Mouse (Mus musculus): ENCODE data around the gene Dcaf8. TPM values are rescaled to one million over a fixed set of nuclear protein-coding genes. Genes with fewer than 3 reads are reported as not detected.

Gene Dcaf8
- total and polyA plus RNA-seq, 3 experiments, result 31.7 to 49.0 (median 45.8) TPM

DNA sequence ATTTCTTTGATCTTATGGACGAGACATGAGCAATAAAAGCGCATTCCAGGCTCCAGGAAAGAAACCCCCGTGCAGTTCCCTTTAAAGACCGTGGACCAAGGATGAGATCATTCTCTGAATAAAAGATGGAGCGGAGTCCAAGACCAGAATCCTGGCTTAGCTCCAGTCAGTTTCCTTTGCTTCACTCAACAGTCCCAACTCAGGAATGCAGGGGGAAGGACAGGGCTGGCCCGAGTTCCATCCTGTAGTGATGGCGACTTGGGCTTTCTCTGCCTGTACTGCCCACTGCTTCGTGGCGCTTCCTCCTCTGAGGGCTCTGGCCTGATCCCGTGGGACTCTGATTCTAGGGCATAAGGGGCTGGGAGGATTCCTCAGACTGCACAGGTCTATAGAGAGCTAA, 72.5 kb downstream of the Dcaf8 start:
- H3K4me1 ChIP-seq (ENCODE audit: control insufficient read depth in 1 of 2, insufficient read depth in 2 of 2, low read length in 2 of 2), result peaks cover 0 to 4% of the 10 kb centered on the region in 2 experiments; a peak in 1 of 4 replicates
- DNase-seq (ENCODE audit: low read depth, low spot score), result no peak
- TF ChIP-seq TCF12 (IDR thresholded peaks at IDR 0.05; ENCODE audit: low read depth, low read length) (no peak), SMC3 (IDR thresholded peaks at IDR 0.05; ENCODE audit: low read depth, low read length) (no peak), MXI1 (IDR thresholded peaks at IDR 0.05; ENCODE audit: low read depth, low read length) (no peak), MAX (IDR thresholded peaks at IDR 0.05; ENCODE audit: low read length) (no peak), USF2 (IDR thresholded peaks at IDR 0.05; ENCODE audit: borderline replicate concordance in 1 of 2, insufficient read depth in 1 of 2, low read depth in 1 of 2, low read length in 2 of 2) (no peak), BHLHE40 (IDR thresholded peaks at IDR 0.05; ENCODE audit: borderline replicate concordance, low read depth, low read length) (no peak), CHD2 (IDR thresholded peaks at IDR 0.05; ENCODE audit: low read length) (no peak), CHD1 (IDR thresholded peaks at IDR 0.05; ENCODE audit: low read depth, low read length) (no peak)

DNA sequence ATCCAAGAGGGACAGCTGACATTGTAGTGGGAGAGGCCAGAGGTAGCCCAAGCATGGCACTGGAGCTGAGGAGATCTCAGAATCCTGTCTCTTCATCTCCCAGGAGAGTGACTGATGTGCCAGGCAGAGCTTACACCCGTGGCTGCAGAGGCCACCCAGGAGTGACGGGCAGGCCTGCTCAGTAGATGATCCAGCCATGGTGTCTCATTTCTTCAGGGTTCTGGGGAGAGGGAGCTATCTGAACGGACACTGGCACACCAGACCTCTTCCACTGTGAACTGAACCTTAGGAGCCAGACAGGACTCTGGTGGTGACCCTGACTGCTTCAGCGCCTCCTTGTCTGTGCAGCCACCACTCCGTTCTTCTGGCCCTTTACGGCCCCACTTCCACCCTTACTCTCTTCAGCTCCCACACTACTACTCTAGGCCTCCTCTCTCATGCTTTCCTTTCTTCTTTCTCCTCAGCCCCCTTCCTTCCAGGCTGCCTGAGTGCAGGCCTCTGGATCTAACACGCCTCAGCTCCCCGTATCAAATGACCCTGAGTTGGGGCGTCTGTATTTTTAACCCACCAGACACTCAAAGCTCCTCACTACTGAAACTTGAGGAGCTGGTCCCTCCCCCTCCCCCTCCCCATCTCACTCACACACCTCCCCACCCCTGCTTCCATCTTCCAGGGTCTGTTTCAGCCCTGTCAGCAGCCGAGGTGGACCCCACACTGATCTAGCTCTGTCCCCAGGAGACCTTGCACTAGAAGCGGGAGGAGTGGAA, 73.6 kb downstream of the Dcaf8 start:
- Histone ChIP-seq H3K9ac (ENCODE audit: control insufficient read depth, low read depth, low read length, poor library complexity, severe bottlenecking) (no peak overlapping the region), H3K4me3 (ENCODE audit: control insufficient read depth in 1 of 2, insufficient read depth in 1 of 2, low read depth in 2 of 2, low read length in 2 of 2) (no peak overlapping the region), H3K79me2 (ENCODE audit: control insufficient read depth, insufficient read depth, low read length, poor library complexity) (no peaks in the 10 kb centered on the region), H3K27me3 (ENCODE audit: control insufficient read depth in 1 of 2, insufficient read depth in 2 of 2, low read length in 2 of 2) (peaks cover 5 to 6% of the 10 kb centered on the region in 2 experiments; a peak in 3 of 4 replicates), H3K36me3 (ENCODE audit: control insufficient read depth in 1 of 2, insufficient read depth in 2 of 2, low read length in 2 of 2) (peaks cover 0 to 4% of the 10 kb centered on the region in 2 experiments; a peak in 2 of 4 replicates), H3K9me3 (replicated peaks; ENCODE audit: insufficient read depth, low read length) (no peaks in the 10 kb centered on the region), H3K27ac (ENCODE audit: control insufficient read depth, low read depth, low read length) (no peak overlapping the region), H3K4me1 (ENCODE audit: control insufficient read depth in 1 of 2, insufficient read depth in 2 of 2, low read length in 2 of 2) (peaks cover 0 to 4% of the 10 kb centered on the region in 2 experiments; a peak in 1 of 4 replicates)
- TF ChIP-seq TAL1 (IDR thresholded peaks at IDR 0.05; ENCODE audit: low read length), result no peak
- TF ChIP-seq HCFC1 (IDR thresholded peaks at IDR 0.05; ENCODE audit: low read depth, low read length), result no peak
- no peak for TF ChIP-seq TBP (IDR thresholded peaks at IDR 0.05; ENCODE audit: low read depth, low read length)
- TF ChIP-seq ZNF384 (IDR thresholded peaks at IDR 0.05; ENCODE audit: low read depth, low read length), result no peak
- TF ChIP-seq CHD1 (IDR thresholded peaks at IDR 0.05; ENCODE audit: low read depth, low read length), result no peak
- no peak for TF ChIP-seq RCOR1 (IDR thresholded peaks at IDR 0.05; ENCODE audit: low read depth, low read length)
- TF ChIP-seq ZC3H11A (IDR thresholded peaks at IDR 0.05; ENCODE audit: low read depth, low read length), result no peak
- TF ChIP-seq ZKSCAN1 (IDR thresholded peaks at IDR 0.05; ENCODE audit: low read depth, low read length), result no peak
- TF ChIP-seq RAD21 (IDR thresholded peaks at IDR 0.05; ENCODE audit: low read depth, low read length), result no peak
- no peak for TF ChIP-seq ZMIZ1 (IDR thresholded peaks at IDR 0.05; ENCODE audit: low read depth, low read length)
- no peak for TF ChIP-seq TCF12 (IDR thresholded peaks at IDR 0.05; ENCODE audit: low read depth, low read length)
- no peak for DNase-seq (ENCODE audit: low read depth, low spot score)

More for the DNA sequence above, 72.5 kb downstream of the Dcaf8 start:
- peaks cover 5% of the 10 kb centered on the region in 2 experiments; a peak in 3 of 4 replicates for H3K27me3 ChIP-seq (ENCODE audit: control insufficient read depth in 1 of 2, insufficient read depth in 2 of 2, low read length in 2 of 2)
- H3K27ac ChIP-seq (ENCODE audit: control insufficient read depth, low read depth, low read length), result no peak overlapping the region
- no peak overlapping the region for H3K9ac ChIP-seq (ENCODE audit: control insufficient read depth, low read depth, low read length, poor library complexity, severe bottlenecking)
- H3K4me3 ChIP-seq (ENCODE audit: control insufficient read depth in 1 of 2, insufficient read depth in 1 of 2, low read depth in 2 of 2, low read length in 2 of 2), result no peak overlapping the region
- H3K79me2 ChIP-seq (ENCODE audit: control insufficient read depth, insufficient read depth, low read length, poor library complexity), result no peaks in the 10 kb centered on the region
- no peaks in the 10 kb centered on the region for H3K9me3 ChIP-seq (replicated peaks; ENCODE audit: insufficient read depth, low read length)
- H3K36me3 ChIP-seq (ENCODE audit: control insufficient read depth in 1 of 2, insufficient read depth in 2 of 2, low read length in 2 of 2), result peaks cover 0 to 4% of the 10 kb centered on the region in 2 experiments; a peak in 2 of 4 replicates

Measured in MEL (cell line).